Mouse (Mus musculus) left cerebral cortex, adult 2 months (tissue): ENCODE measurements around the gene Rps17. TPM values are rescaled to one million over a fixed set of nuclear protein-coding genes. Genes with fewer than 3 reads are reported as not detected.

ENCODE experiments used
- DNase-seq, 2 experiments: peaks; one replicate each; pipeline ENCODE4 v3.0.0; 2021 to 2022; ENCODE audit warnings: low spot score in 2 of 2, mixed read lengths in 1 of 2; ENCODE audit errors: extremely low spot score in 1 of 2
- H3K27ac ChIP-seq: fragments of 200-600 bp; 2 replicates; pipeline ENCODE4 v1.8.1; 2022
- H3K4me3 ChIP-seq: fragments of 200-600 bp; 2 replicates; pipeline ENCODE4 v1.8.1; 2022
- CTCF ChIP-seq: fragments of 200-600 bp; IDR thresholded peaks from 2 replicates; pipeline ENCODE4 v1.8.1; 2022; ENCODE audit warnings: antibody characterized with exemption, mild to moderate bottlenecking, moderate library complexity
- intact Hi-C: fragments of 180-260 bp; cut with DNase I; formaldehyde crosslinking; loops from one replicate; pipeline ENCODE4 v1.15.1; 2025
- long read RNA-seq, 2 experiments: library from polyadenylated mRNA; stranded (forward); transcript quantifications; one replicate each; pipeline ENCODE4 v2.0.0; 2021; ENCODE audit warnings: borderline mapping rate in 2 of 2
- total RNA-seq, 2 experiments: library from RNA; stranded (reverse); gene quantifications; 2 replicates each; pipeline ENCODE4 v1.2.3; 2021

Rps17 gene
- total RNA-seq = 100 to 1,000 TPM; 491 to 498 TPM
- long read RNA-seq, experiment 1, transcript Rps17-201 (5 exons, 494 nt) = major isoform, 42 of 59 reads
- long read RNA-seq, experiment 1, transcript Rps17-203 (4 exons, 660 nt) = minor isoform, 15 of 59 reads
- long read RNA-seq, experiment 1, partial matches to known transcripts = 0 of 59 reads
- long read RNA-seq, experiment 1, other reads (novel, unspliced or antisense) = 2 of 59 reads
- long read RNA-seq, experiment 2, transcript Rps17-203 (4 exons, 660 nt) = minor isoform, 12 of 57 reads
- long read RNA-seq, experiment 2, transcript Rps17-201 (5 exons, 494 nt) = major isoform, 43 of 57 reads
- long read RNA-seq, experiment 2, partial matches to known transcripts = 0 of 57 reads
- long read RNA-seq, experiment 2, other reads (novel, unspliced or antisense) = 1 of 57 reads

- DNase-seq = peak; percentile 97 to 99
- Histone ChIP-seq H3K27ac (peak within 1 kb of the TSS; percentile 87), H3K4me3 (peak within 1 kb of the TSS; percentile 73)
- intact Hi-C loops = loop anchor here (2.0 to 10.0 kb wide), 5 partner anchors 110 to 460 kb away; partner anchors contain the start of genes Cpeb1 and Whamm
- no peak; the same call in none of the 2 replicates for TF ChIP-seq CTCF
Measured at GRCm38 (mm10) chr7:81344544-81345446, at the start of gene Rps17. TSS of gene Rps17 (minus strand) at chr7:81345254.

- Histone ChIP-seq H3K27ac (no peak overlapping the region), H3K4me3 (no peak overlapping the region)
- TF ChIP-seq CTCF = no peak
- DNase-seq = no peak
- intact Hi-C loops = loop anchor here (10.0 kb wide), 1 partner anchor 195 kb away; the partner anchor contains the start of gene Whamm
Measured at GRCm38 (mm10) chr7:81379363-81379762, 34.3 kb upstream of the Rps17 start.

- intact Hi-C loops = loop anchor here (10.0 kb wide), 1 partner anchor 202 kb away; the partner anchor contains the start of gene Whamm
Measured at GRCm38 (mm10) chr7:81372337-81372920, 27.4 kb upstream of the Rps17 start.

GRCm38 (mm10) chr7:81371811-81372210 lies 26.8 kb upstream of the Rps17 start:
- peak overlapping the region; percentile 69 for H3K4me3 ChIP-seq
- intact Hi-C loops = loop anchor here (10.0 kb wide), 1 partner anchor 203 kb away; the partner anchor contains the start of gene Whamm

More at GRCm38 (mm10) chr7:81372337-81372920, 27.4 kb upstream of the Rps17 start:
- peak; percentile 76 to 79 for DNase-seq
- TF ChIP-seq CTCF = no peak
- peak overlapping the region; percentile 69 for H3K4me3 ChIP-seq
- peak overlapping the region; percentile 94 for H3K27ac ChIP-seq

GRCm38 (mm10) chr7:81369724-81370123 lies 24.7 kb upstream of the Rps17 start:
- TF ChIP-seq CTCF = no peak; the same call in none of the 2 replicates
- intact Hi-C loops = loop anchor here (2.0 to 10.0 kb wide), 2 partner anchors 85 to 205 kb away; partner anchors contain the start of genes Cpeb1 and Whamm
- Histone ChIP-seq H3K4me3 (peak overlapping the region; percentile 69), H3K27ac (peak overlapping the region; percentile 76)
- DNase-seq = peak; percentile 56 to 69

More at GRCm38 (mm10) chr7:81371811-81372210, 26.8 kb upstream of the Rps17 start:
- H3K27ac ChIP-seq = peak overlapping the region; percentile 94
- no peak for TF ChIP-seq CTCF
- no peak for DNase-seq

- peak overlapping the region; percentile 9; the same call in 1 of the 2 replicates for H3K4me3 ChIP-seq
- intact Hi-C loops = loop anchor here (2.0 kb wide), 1 partner anchor 87 kb away; the partner anchor contains the start of gene Cpeb1
- TF ChIP-seq CTCF = no peak
- DNase-seq = peak in 1 of 2 experiments; percentile 7
- H3K27ac ChIP-seq = no peak overlapping the region
Measured at GRCm38 (mm10) chr7:81367946-81368345, 22.9 kb upstream of the Rps17 start.

- intact Hi-C loops = no loop called here
- DNase-seq = no peak
- Histone ChIP-seq H3K27ac (no peak overlapping the region), H3K4me3 (no peak overlapping the region)
- TF ChIP-seq CTCF = no peak
Measured at GRCm38 (mm10) chr7:81356975-81357374, 11.9 kb upstream of the Rps17 start.

GRCm38 (mm10) chr7:81356360-81356759 lies 11.3 kb upstream of the Rps17 start:
- no peak for TF ChIP-seq CTCF
- Histone ChIP-seq H3K27ac (no peak overlapping the region), H3K4me3 (no peak overlapping the region)
- DNase-seq = no peak
- intact Hi-C loops = no loop called here

GRCm38 (mm10) chr7:81355746-81356145 lies 10.7 kb upstream of the Rps17 start:
- no peak overlapping the region for H3K27ac ChIP-seq
- DNase-seq = no peak
- intact Hi-C loops = no loop called here

GRCm38 (mm10) chr7:81351826-81352225 lies 6.8 kb upstream of the Rps17 start:
- TF ChIP-seq CTCF = no peak
- no peak overlapping the region for H3K4me3 ChIP-seq
- H3K27ac ChIP-seq = no peak overlapping the region
- no peak for DNase-seq
- intact Hi-C loops = no loop called here

More at GRCm38 (mm10) chr7:81355746-81356145, 10.7 kb upstream of the Rps17 start:
- no peak overlapping the region for H3K4me3 ChIP-seq
- TF ChIP-seq CTCF = no peak

GRCm38 (mm10) chr7:81348206-81348605 lies 3.2 kb upstream of the Rps17 start:
- H3K27ac ChIP-seq = no peak overlapping the region
- TF ChIP-seq CTCF = no peak
- no peak for DNase-seq
- intact Hi-C loops = loop anchor here (10.0 kb wide), 2 partner anchors 427 to 463 kb away; no protein-coding TSS in a partner anchor
- H3K4me3 ChIP-seq = no peak overlapping the region
